In the genomic region with DNA sequence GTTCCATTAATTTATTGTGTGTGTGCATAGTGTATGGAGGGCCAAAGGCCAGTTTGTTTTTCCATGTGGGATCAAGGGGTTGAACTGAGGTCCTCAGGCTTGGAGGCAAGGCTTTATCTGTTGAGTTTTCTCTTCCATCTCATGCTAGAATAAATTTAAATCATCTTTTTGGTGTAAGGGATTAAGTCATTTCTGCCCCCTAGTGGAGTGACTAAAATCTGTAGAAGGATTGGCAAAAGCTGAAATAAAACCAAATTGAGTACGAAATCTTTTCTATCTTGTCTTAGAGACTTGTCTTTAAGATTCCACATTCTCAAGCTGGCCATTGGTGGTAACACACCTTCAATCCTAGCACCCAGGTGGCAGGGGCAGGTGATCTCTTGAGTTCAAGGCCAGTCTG, we compare ENCODE assay signal across 11 mouse cellular contexts. TPM values are rescaled to one million over a fixed set of nuclear protein-coding genes. Genes with fewer than 3 reads are reported as not detected.
DNase-seq lines count a peak whose midpoint lies in the region; ATAC-seq and TF ChIP-seq lines count a peak whose summit lies in the region.
"Had no signal": no experiment of that assay in that cellular context is flagged by ENCODE, and none has a peak within 500 bp of the region (broad histone marks: within the 10 kb centered on the region; RNA-seq: fewer than 3 reads in every experiment).

No protein-coding gene starts in this region.

- H3K27me3 ChIP-seq in forebrain, postnatal 0 days (ENCODE audit: insufficient read depth, low read length) = no peaks in the 10 kb centered on the region
- H3K27me3 ChIP-seq in forebrain, embryonic 13.5 days = no peaks in the 10 kb centered on the region
- H3K27me3 ChIP-seq in liver, embryonic 14.5 days (ENCODE audit: control insufficient read depth, insufficient read depth, low read length) = no peaks in the 10 kb centered on the region
- H3K27me3 ChIP-seq in E14TG2a.4 (ENCODE audit: insufficient read depth, low read length) = no peaks in the 10 kb centered on the region
- H3K27me3 ChIP-seq: limb, embryonic 13.5 days; midbrain, embryonic 12.5 days; stomach, embryonic 15.5 days had no signal

- TF ChIP-seq CTCF in forebrain, postnatal 0 days (IDR thresholded peaks at IDR 0.05; ENCODE audit: low read depth) = peak; percentile 67
- TF ChIP-seq CTCF in liver, embryonic 14.5 days (IDR thresholded peaks at IDR 0.05; ENCODE audit: low read depth) = peak; percentile 43; the same call in 1 of the 2 replicates
- peak; percentile 44; the same call in 1 of the 2 replicates for TF ChIP-seq CTCF in E14TG2a.4 (conservative IDR thresholded peaks at IDR 0.05; ENCODE audit: low read length)

- peaks cover 10% of the 10 kb centered on the region; the same call in 1 of the 2 replicates for H3K36me3 ChIP-seq in forebrain, postnatal 0 days (ENCODE audit: insufficient read depth)
- H3K36me3 ChIP-seq in forebrain, embryonic 13.5 days (ENCODE audit: poor library complexity, severe bottlenecking) = peaks cover 27% of the 10 kb centered on the region
- H3K36me3 ChIP-seq in liver, embryonic 14.5 days (replicated peaks; ENCODE audit: control insufficient read depth, insufficient read depth, low read depth) = no peaks in the 10 kb centered on the region; the same call in 1 of the 2 replicates
- peaks cover 58% of the 10 kb centered on the region for H3K36me3 ChIP-seq in E14TG2a.4 (ENCODE audit: insufficient read depth, low read length)

- TF ChIP-seq EP300 in liver, embryonic 14.5 days (IDR thresholded peaks at IDR 0.05; ENCODE audit: low read depth) = no peak

- H3K4me2 ChIP-seq in forebrain, postnatal 0 days (ENCODE audit: low read depth) = no peak overlapping the region
- no peak overlapping the region for H3K4me2 ChIP-seq in forebrain, embryonic 13.5 days
- H3K4me2 ChIP-seq in liver, embryonic 14.5 days (ENCODE audit: low read depth) = no peak overlapping the region
- H3K4me2 ChIP-seq: limb, embryonic 13.5 days; midbrain, embryonic 12.5 days; stomach, embryonic 15.5 days had no signal

- H3K4me3 ChIP-seq in forebrain, postnatal 0 days (ENCODE audit: low read depth, low read length) = no peak overlapping the region
- no peak overlapping the region for H3K4me3 ChIP-seq in forebrain, embryonic 13.5 days
- no peak overlapping the region for H3K4me3 ChIP-seq in liver, embryonic 14.5 days (ENCODE audit: insufficient read depth in 1 of 2, low read depth in 2 of 2, low read length in 2 of 2)
- no peak overlapping the region for H3K4me3 ChIP-seq in E14TG2a.4 (replicated peaks; ENCODE audit: low read length)
- H3K4me3 ChIP-seq: limb, embryonic 13.5 days; midbrain, embryonic 12.5 days; stomach, embryonic 15.5 days had no signal

- H3K9me3 ChIP-seq in forebrain, postnatal 0 days (ENCODE audit: low read length) = no peaks in the 10 kb centered on the region
- no peaks in the 10 kb centered on the region for H3K9me3 ChIP-seq in forebrain, embryonic 13.5 days (replicated peaks)
- H3K9me3 ChIP-seq in liver, embryonic 14.5 days (ENCODE audit: control insufficient read depth, low read length) = no peaks in the 10 kb centered on the region
- H3K9me3 ChIP-seq in E14TG2a.4 (ENCODE audit: low read length) = no peaks in the 10 kb centered on the region
- H3K9me3 ChIP-seq: limb, embryonic 13.5 days; midbrain, embryonic 12.5 days; stomach, embryonic 15.5 days had no signal

- peak; percentile 57 for DNase-seq in forebrain, postnatal 0 days
- no peak for DNase-seq in liver, embryonic 14.5 days (ENCODE audit: low read depth in 3 of 3, low spot score in 3 of 3)
- DNase-seq in liver = no peak
- DNase-seq in lung, postnatal 36 days = peak; percentile 71
- DNase-seq in urinary bladder, adult 18-20 months (ENCODE audit: low spot score in 2 of 2) = no peak
- DNase-seq in left cerebral cortex, postnatal 36 days (ENCODE audit: low spot score in 2 of 2) = no peak

- peaks cover 23% of the 10 kb centered on the region for H3K4me1 ChIP-seq in forebrain, postnatal 0 days (ENCODE audit: insufficient read depth)
- peaks cover 49% of the 10 kb centered on the region for H3K4me1 ChIP-seq in forebrain, embryonic 13.5 days
- H3K4me1 ChIP-seq in liver, embryonic 14.5 days (replicated peaks; ENCODE audit: control insufficient read depth in 2 of 2, insufficient read depth in 2 of 2, low read length in 1 of 2) = peaks cover 6 to 13% of the 10 kb centered on the region in 2 experiments
- peaks cover 86% of the 10 kb centered on the region for H3K4me1 ChIP-seq in E14TG2a.4 (replicated peaks; ENCODE audit: low read depth, low read length)

- no peak overlapping the region for H3K27ac ChIP-seq in forebrain, postnatal 0 days (ENCODE audit: low read depth, low read length)
- H3K27ac ChIP-seq in forebrain, embryonic 13.5 days = no peak overlapping the region
- no peak overlapping the region for H3K27ac ChIP-seq in liver, embryonic 14.5 days
- H3K27ac ChIP-seq: limb, embryonic 13.5 days; midbrain, embryonic 12.5 days; stomach, embryonic 15.5 days had no signal

- intact Hi-C loops in left cerebral cortex, postnatal 36 days (cut with DNase I) = no loop called here

- no peak overlapping the region for H3K9ac ChIP-seq in forebrain, postnatal 0 days
- H3K9ac ChIP-seq in forebrain, embryonic 13.5 days = no peak overlapping the region
- H3K9ac ChIP-seq in liver, embryonic 14.5 days (replicated peaks) = no peak overlapping the region
- H3K9ac ChIP-seq: limb, embryonic 13.5 days; midbrain, embryonic 12.5 days; stomach, embryonic 15.5 days had no signal

- 67% methylated on average over 1 of the region's 1 CpGs for WGBS in forebrain, postnatal 0 days
- WGBS in forebrain, embryonic 13.5 days = 85% methylated on average over 1 of the region's 1 CpGs
- 62% methylated on average over 1 of the region's 1 CpGs for WGBS in liver, embryonic 14.5 days (ENCODE audit: insufficient replicate concordance)

- ATAC-seq in forebrain, postnatal 0 days = no peak
- ATAC-seq in forebrain, embryonic 13.5 days = no peak
- ATAC-seq in liver, embryonic 14.5 days (ENCODE audit: insufficient read depth) = no peak

RNA-seq across cellular contexts. Expression of a gene that starts 15.2 kb away (rescaled TPM):
- 284 and 301 TPM in 2 replicates for total RNA-seq in forebrain, postnatal 0 days (2014; rRNA removed)
- polyA plus RNA-seq in forebrain, postnatal 0 days (2015; fragmentation: Nextera tagmentation; extraction: Ambion mirVana) = 374 and 392 TPM in 2 replicates
- 273 and 289 TPM in 2 replicates for polyA plus RNA-seq in forebrain, embryonic 13.5 days (2015; fragmentation: Nextera tagmentation; extraction: Ambion mirVana)
- 17.2 and 21.5 TPM in 2 replicates for polyA plus RNA-seq in liver, embryonic 14.5 days (2012; rRNA removed)
- 29.6 and 33.2 TPM in 2 replicates for polyA plus RNA-seq in liver, embryonic 14.5 days (2014; fragmentation: Nextera tagmentation; extraction: Ambion mirVana)
- 100 to 1,000 TPM; 228 to 236 TPM for total RNA-seq in left cerebral cortex, postnatal 36 days (2021)

RNA-seq across cellular contexts. Expression of a gene that starts 53.5 kb away (rescaled TPM):
- total RNA-seq in forebrain, postnatal 0 days (2014; rRNA removed) = 1.6 and 2.4 TPM in 2 replicates
- 2.8 and 3.3 TPM in 2 replicates for polyA plus RNA-seq in forebrain, postnatal 0 days (2015; fragmentation: Nextera tagmentation; extraction: Ambion mirVana)
- polyA plus RNA-seq in forebrain, embryonic 13.5 days (2015; fragmentation: Nextera tagmentation; extraction: Ambion mirVana) = 4.2 and 6.5 TPM in 2 replicates
- 8.9 and 11.6 TPM in 2 replicates for polyA plus RNA-seq in liver, embryonic 14.5 days (2012; rRNA removed)
- 11.9 and 13.9 TPM in 2 replicates for polyA plus RNA-seq in liver, embryonic 14.5 days (2014; fragmentation: Nextera tagmentation; extraction: Ambion mirVana)
- total RNA-seq in left cerebral cortex, postnatal 36 days (2021) = 1 to 10 TPM; 1.8 to 2.9 TPM

Comparison
In these comparisons a context has a peak if more than half of its experiments do, and no peak if none do; other contexts are left out.
1. DNase-seq: peak in forebrain, postnatal 0 days (single experiment) and lung, postnatal 36 days (single experiment); none in liver, embryonic 14.5 days (0 of 3), liver (single experiment), urinary bladder, adult 18-20 months (0 of 2) and left cerebral cortex, postnatal 36 days (0 of 2).
2. Peak in every context shown above with its lines, with median percentiles within 50 percentile points of each other: CTCF ChIP-seq.